Mouse (Mus musculus): Measurements from ENCODE around the gene Itgb7.

DNA sequence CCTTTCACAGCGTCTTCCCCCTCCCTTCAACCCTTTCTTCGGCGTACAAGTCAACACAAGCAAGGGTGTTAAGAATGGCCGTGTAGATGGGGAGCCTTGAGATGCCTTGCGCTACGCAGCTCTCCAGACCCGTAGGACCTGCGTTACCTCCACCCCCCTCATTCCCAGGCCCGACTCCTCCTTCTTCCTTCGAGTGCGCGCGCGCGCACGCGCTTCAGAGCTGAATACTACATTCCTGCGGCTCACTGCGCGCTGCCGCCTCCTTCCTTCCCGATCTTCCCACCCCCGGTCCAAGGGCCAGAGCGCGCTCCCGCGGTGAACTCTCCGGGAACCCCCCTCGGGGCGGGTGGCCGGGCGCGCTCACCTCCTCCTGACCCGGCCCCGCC lies 15.1 kb upstream of the Itgb7 start:
- TF ChIP-seq CTCF (IDR thresholded peaks at IDR 0.05; ENCODE audit: insufficient read depth, low read length) (no peak), POLR2A (IDR thresholded peaks at IDR 0.05; ENCODE audit: borderline replicate concordance, extremely low read depth, low read depth, low read length) (peak; percentile 96; the same call in 1 of the 2 replicates)
